Mouse (Mus musculus): ENCODE results near the gene Acacb.
A peak's percentile ranks its signal among the peaks of the same experiment; 100 is the strongest.

Gene Acacb

GRCm38 (mm10) chr5:114273693-114274402 lies 127.5 kb downstream of the Acacb start, which contains the start of gene Foxn4:
Gene Foxn4, minus strand, starts transcription at chr5:114273807.
- no peak for DNase-seq

GRCm38 (mm10) chr5:114275339-114275738 lies 129.0 kb downstream of the Acacb start:
- DNase-seq: no peak

GRCm38 (mm10) chr5:114275991-114276390 lies 129.7 kb downstream of the Acacb start:
- no peak for DNase-seq

GRCm38 (mm10) chr5:114279382-114280143 lies 133.2 kb downstream of the Acacb start:
- DNase-seq: no peak

GRCm38 (mm10) chr5:114282346-114282745 lies 136.0 kb downstream of the Acacb start:
- DNase-seq: no peak

- DNase-seq: no peak
Measured at GRCm38 (mm10) chr5:114284604-114285397, 138.5 kb downstream of the Acacb start.

- DNase-seq: no peak
Measured at GRCm38 (mm10) chr5:114285398-114285700, 139.0 kb downstream of the Acacb start.

GRCm38 (mm10) chr5:114286102-114286501 lies 139.8 kb downstream of the Acacb start:
- no peak for DNase-seq

GRCm38 (mm10) chr5:114286872-114287571 lies 140.7 kb downstream of the Acacb start:
- DNase-seq: no peak

- DNase-seq: no peak
Measured at GRCm38 (mm10) chr5:114288396-114288795, 142.1 kb downstream of the Acacb start.

- no peak for DNase-seq
Measured at GRCm38 (mm10) chr5:114288874-114289273, 142.5 kb downstream of the Acacb start, which contains the start of gene Myo1h. Gene Myo1h, plus strand, starts transcription at chr5:114289166.

- no peak for DNase-seq
Measured at GRCm38 (mm10) chr5:114290004-114290403, 143.7 kb downstream of the Acacb start.

GRCm38 (mm10) chr5:114296693-114297631 lies 150.6 kb downstream of the Acacb start:
- no peak for DNase-seq

- DNase-seq: peak; percentile 38
Measured at GRCm38 (mm10) chr5:114298212-114298894, 152.0 kb downstream of the Acacb start.

- no peak for DNase-seq
Measured at GRCm38 (mm10) chr5:114299156-114299855, 153.0 kb downstream of the Acacb start.

- no peak for DNase-seq
Measured at GRCm38 (mm10) chr5:114299883-114300610, 153.7 kb downstream of the Acacb start.

Measured in lung, postnatal 10 days (tissue).